In genomic region chr16:87133874-87134273, GRCm38 (mm10) we compare ENCODE assay signal across 15 mouse cellular contexts.
"Had no signal": no experiment of that assay in that cellular context is flagged by ENCODE, and none has a peak within 500 bp of the region (broad histone marks: within the 10 kb centered on the region; RNA-seq: fewer than 3 reads in every experiment).

No protein-coding gene starts in this region.

- H3K4me1 ChIP-seq: lung, embryonic 15.5 days; megakaryocyte, embryonic 14.5 days; midbrain, embryonic 13.5 days; midbrain, embryonic 15.5 days; neural tube, embryonic 12.5 days; stomach, embryonic 15.5 days had no signal

- H3K27ac ChIP-seq: lung, embryonic 15.5 days; macrophage; midbrain, embryonic 13.5 days; midbrain, embryonic 15.5 days; neural tube, embryonic 12.5 days; stomach, embryonic 15.5 days; stomach, postnatal 0 days had no signal

- DNase-seq: lung, postnatal 14 days; lung, postnatal 36 days; right cerebral cortex, postnatal 14 days; thymus, adult 2 months; thymus, postnatal 25 days; thymus, postnatal 4 days had no signal

- H3K36me3 ChIP-seq: lung, embryonic 15.5 days; midbrain, embryonic 13.5 days; midbrain, embryonic 15.5 days; neural tube, embryonic 12.5 days; stomach, embryonic 15.5 days had no signal

- H3K9me3 ChIP-seq: lung, embryonic 15.5 days; midbrain, embryonic 13.5 days; midbrain, embryonic 15.5 days; neural tube, embryonic 12.5 days; stomach, embryonic 15.5 days had no signal

- H3K4me3 ChIP-seq: lung, embryonic 15.5 days; megakaryocyte, embryonic 14.5 days; midbrain, embryonic 13.5 days; midbrain, embryonic 15.5 days; neural tube, embryonic 12.5 days; stomach, embryonic 15.5 days had no signal

- H3K9ac ChIP-seq: lung, embryonic 15.5 days; midbrain, embryonic 13.5 days; midbrain, embryonic 15.5 days; neural tube, embryonic 12.5 days; stomach, embryonic 15.5 days had no signal

- H3K27me3 ChIP-seq: lung, embryonic 15.5 days; megakaryocyte, embryonic 14.5 days; midbrain, embryonic 13.5 days; midbrain, embryonic 15.5 days; neural tube, embryonic 12.5 days; stomach, embryonic 15.5 days had no signal

- ATAC-seq: midbrain, embryonic 13.5 days; midbrain, embryonic 15.5 days had no signal

- H3K4me2 ChIP-seq: lung, embryonic 15.5 days; midbrain, embryonic 11.5 days; midbrain, embryonic 13.5 days; midbrain, embryonic 15.5 days; neural tube, embryonic 12.5 days; stomach, embryonic 15.5 days had no signal
